Mouse (Mus musculus) embryo, embryonic 11 days (tissue): ENCODE measurements around the gene Muc5b.

Source experiments
- DNase-seq: peaks from one replicate; pipeline ENCODE4 v3.0.0-alpha.2; 2015

The Muc5b gene

GRCm38 (mm10) chr7:141908591-141908990, 69.7 kb downstream of the Muc5b start:
- DNase-seq: no peak

- no peak for DNase-seq
These were observed 72.4 kb downstream of the Muc5b start for GRCm38 (mm10) chr7:141911305-141911704.

- DNase-seq: no peak
These were observed 79.5 kb downstream of the Muc5b start, which contains the start of gene Tollip for GRCm38 (mm10) chr7:141918407-141918806. Gene Tollip (minus strand): TSS chr7:141918507.
